Comparison of ENCODE assay signal across 8 mouse cellular contexts in the genomic region with DNA sequence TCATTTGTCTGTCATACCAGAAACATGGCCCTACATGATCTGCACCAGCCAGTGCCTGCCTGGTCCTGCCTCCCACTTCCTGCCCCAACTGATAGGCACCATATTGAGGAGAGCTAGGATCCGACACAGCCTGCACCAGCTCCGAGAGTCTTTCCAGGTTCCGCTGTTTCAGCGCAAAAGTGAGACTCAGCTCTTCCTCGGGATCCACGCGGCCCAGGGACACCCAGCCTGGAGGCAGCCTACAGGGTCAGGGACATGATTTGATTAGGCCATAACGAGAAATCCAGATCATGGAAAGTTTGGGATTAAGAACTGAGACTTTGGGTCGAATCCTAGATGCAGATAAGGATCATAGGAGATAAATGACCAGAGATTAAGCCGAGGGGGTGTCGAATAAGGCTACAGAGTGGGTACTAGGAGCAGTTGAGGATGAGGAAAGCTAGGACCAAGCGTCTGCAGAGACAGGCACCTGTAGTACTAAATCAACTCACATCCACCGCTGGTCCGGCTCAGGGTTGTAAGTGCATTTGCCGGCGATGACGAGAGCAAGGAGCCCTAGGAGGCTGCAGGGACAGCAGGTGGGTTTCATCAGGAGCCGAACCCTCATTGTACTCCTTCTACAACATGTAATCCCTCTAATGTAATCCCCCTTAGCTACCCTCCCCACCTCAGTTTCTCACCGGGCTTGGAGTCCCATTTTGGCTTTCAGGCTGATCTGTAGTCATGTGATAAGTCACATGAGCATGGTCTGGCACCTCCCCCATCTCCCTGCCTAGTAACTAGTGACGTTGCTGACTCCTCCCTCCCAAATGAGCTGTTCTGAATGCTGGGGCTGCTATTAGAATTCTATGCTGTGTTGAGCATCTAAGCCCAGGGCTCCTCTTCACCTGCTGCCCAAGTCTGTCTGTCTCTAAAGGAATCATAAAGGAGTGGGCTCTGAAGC. TPM values are rescaled to one million over a fixed set of nuclear protein-coding genes. Genes with fewer than 3 reads are reported as not detected.
A peak's percentile ranks its signal among the peaks of the same experiment; 100 is the strongest.
DNase-seq lines count a peak whose midpoint lies in the region; ATAC-seq and TF ChIP-seq lines count a peak whose summit lies in the region.

A gene (minus strand): TSS at position 745 of the 943 bp plus-strand sequence.

- H3K9ac ChIP-seq in forebrain, embryonic 13.5 days: peak within 1 kb of the TSS; percentile 74
- H3K9ac ChIP-seq in liver, postnatal 0 days (replicated peaks): peak within 1 kb of the TSS; percentile 81
- H3K9ac ChIP-seq in neural tube, embryonic 14.5 days (replicated peaks; ENCODE audit: low read depth, low read length): peak within 1 kb of the TSS; percentile 44; the same call in 1 of the 2 replicates

- H3K9me3 ChIP-seq in E14TG2a.4 (ENCODE audit: low read length): no peaks in the 10 kb centered on the region
- no peaks in the 10 kb centered on the region for H3K9me3 ChIP-seq in forebrain, embryonic 13.5 days (replicated peaks)
- H3K9me3 ChIP-seq in liver, postnatal 0 days (ENCODE audit: low read length): no peaks in the 10 kb centered on the region
- no peaks in the 10 kb centered on the region for H3K9me3 ChIP-seq in neural tube, embryonic 14.5 days (ENCODE audit: control insufficient read depth, low read length)

- peak within 1 kb of the TSS; percentile 48; the same call in 1 of the 2 replicates for H3K27ac ChIP-seq in forebrain, embryonic 13.5 days
- peak within 1 kb of the TSS; percentile 72 for H3K27ac ChIP-seq in liver, postnatal 0 days (ENCODE audit: low read depth)
- peak within 1 kb of the TSS; percentile 45; the same call in 1 of the 2 replicates for H3K27ac ChIP-seq in neural tube, embryonic 14.5 days (ENCODE audit: low read depth, low read length)

- peak; percentile 93 for DNase-seq in c-Kit-positive CD71-positive TER-119-positive erythroid progenitor cells, embryonic 14.5 days (ENCODE audit: low spot score)
- DNase-seq in heart, postnatal 10 days: peak; percentile 94 to 95
- DNase-seq in large intestine, adult 2 months (ENCODE audit: low read depth, low spot score): peak; percentile 78
- peak; percentile 90 for DNase-seq in liver, postnatal 0 days
- DNase-seq in testis, postnatal 10 days (ENCODE audit: low spot score): peak; percentile 92

- TF ChIP-seq CTCF in E14TG2a.4 (conservative IDR thresholded peaks at IDR 0.05; ENCODE audit: low read length): no peak
- TF ChIP-seq CTCF in liver, postnatal 0 days (IDR thresholded peaks at IDR 0.05; ENCODE audit: low read depth): no peak

- 19% methylated on average over 20 of the region's 20 CpGs for WGBS in forebrain, embryonic 13.5 days
- WGBS in large intestine, adult 2 months: 14% methylated on average over 20 of the region's 20 CpGs
- WGBS in liver, postnatal 0 days (ENCODE audit: insufficient replicate concordance): 14% methylated on average over 20 of the region's 20 CpGs
- 25% methylated on average over 20 of the region's 20 CpGs for WGBS in neural tube, embryonic 14.5 days

- intact Hi-C loops in heart, postnatal 10 days (cut with DNase I): no loop called here

- peaks cover 26% of the 10 kb centered on the region for H3K4me1 ChIP-seq in E14TG2a.4 (replicated peaks; ENCODE audit: low read depth, low read length)
- peaks cover 14% of the 10 kb centered on the region for H3K4me1 ChIP-seq in forebrain, embryonic 13.5 days
- H3K4me1 ChIP-seq in liver, postnatal 0 days (ENCODE audit: insufficient read depth): peaks cover 12% of the 10 kb centered on the region
- H3K4me1 ChIP-seq in neural tube, embryonic 14.5 days (ENCODE audit: control insufficient read depth, insufficient read depth, low read length): 0 out of 2 replicates have a peak, but pooled peaks cover 12% of the 10 kb centered on the region

- H3K4me2 ChIP-seq in forebrain, embryonic 13.5 days: peak within 1 kb of the TSS; percentile 73
- H3K4me2 ChIP-seq in liver, postnatal 0 days (ENCODE audit: low read depth, low read length): peak within 1 kb of the TSS; percentile 82
- peak within 1 kb of the TSS; percentile 58 for H3K4me2 ChIP-seq in neural tube, embryonic 14.5 days (ENCODE audit: low read depth, low read length)

- peak; percentile 25; the same call in 1 of the 2 replicates for TF ChIP-seq EP300 in liver, postnatal 0 days (IDR thresholded peaks at IDR 0.05; ENCODE audit: low read depth)

- H3K4me3 ChIP-seq in E14TG2a.4 (replicated peaks; ENCODE audit: low read length): peak within 1 kb of the TSS; percentile 89
- H3K4me3 ChIP-seq in forebrain, embryonic 13.5 days: peak within 1 kb of the TSS; percentile 52
- H3K4me3 ChIP-seq in liver, postnatal 0 days (ENCODE audit: low read depth, low read length): peak within 1 kb of the TSS; percentile 75
- H3K4me3 ChIP-seq in neural tube, embryonic 14.5 days (ENCODE audit: low read depth, low read length): peak within 1 kb of the TSS; percentile 42

- peaks cover 32% of the 10 kb centered on the region for H3K27me3 ChIP-seq in E14TG2a.4 (ENCODE audit: insufficient read depth, low read length)
- H3K27me3 ChIP-seq in forebrain, embryonic 13.5 days: no peaks in the 10 kb centered on the region
- no peaks in the 10 kb centered on the region for H3K27me3 ChIP-seq in liver, postnatal 0 days (ENCODE audit: insufficient read depth, low read length)
- no peaks in the 10 kb centered on the region for H3K27me3 ChIP-seq in neural tube, embryonic 14.5 days (ENCODE audit: control insufficient read depth, insufficient read depth, low read length)

- peak; percentile 95 for ATAC-seq in forebrain, embryonic 13.5 days
- peak; percentile 93 for ATAC-seq in liver, postnatal 0 days
- peak; percentile 92 for ATAC-seq in neural tube, embryonic 14.5 days (ENCODE audit: low read depth)

- peaks cover 36% of the 10 kb centered on the region for H3K36me3 ChIP-seq in E14TG2a.4 (ENCODE audit: insufficient read depth, low read length)
- peaks cover 77% of the 10 kb centered on the region for H3K36me3 ChIP-seq in forebrain, embryonic 13.5 days (ENCODE audit: poor library complexity, severe bottlenecking)
- peaks cover 19% of the 10 kb centered on the region for H3K36me3 ChIP-seq in liver, postnatal 0 days (replicated peaks; ENCODE audit: insufficient read depth, low read length)
- peaks cover 46% of the 10 kb centered on the region for H3K36me3 ChIP-seq in neural tube, embryonic 14.5 days (ENCODE audit: control insufficient read depth, insufficient read depth, low read length)

RNA-seq across cellular contexts. Expression of the gene that starts here (rescaled TPM):
- polyA plus RNA-seq in forebrain, embryonic 13.5 days (2015; fragmentation: Nextera tagmentation; extraction: Ambion mirVana): 29.5 and 36.8 TPM in 2 replicates
- total RNA-seq in heart, postnatal 10 days (2021): 10 to 100 TPM; 42.2 to 46.6 TPM
- 47.6 and 65.6 TPM in 2 replicates for polyA plus RNA-seq in large intestine, adult 2 months (2012; rRNA removed)
- 60.9 and 65.8 TPM in 2 replicates for polyA plus RNA-seq in liver, postnatal 0 days (2015; fragmentation: Nextera tagmentation; extraction: Ambion mirVana)
- 39.2 and 52.7 TPM in 2 replicates for polyA plus RNA-seq in neural tube, embryonic 14.5 days (2014; fragmentation: Nextera tagmentation; extraction: Ambion mirVana)

Comparison
In these comparisons a context has a peak if more than half of its experiments do, and no peak if none do; other contexts are left out.
1. Peak in every context shown above with its lines: DNase-seq, ATAC-seq, H3K4me3 ChIP-seq and H3K27ac ChIP-seq.